Mouse (Mus musculus) layer of hippocampus, adult 18-20 months (tissue): ENCODE data around the gene Itih5. TPM values are rescaled to one million over a fixed set of nuclear protein-coding genes. Genes with fewer than 3 reads are reported as not detected.

Source experiments
- DNase-seq, 2 experiments: peaks; one replicate each; pipeline ENCODE4 v3.0.0; 2022; ENCODE audit warnings: low spot score in 2 of 2
- long read RNA-seq: library from polyadenylated mRNA; stranded (forward); transcript quantifications from one replicate; pipeline ENCODE4 v2.0.0, GENCODE M21; 2021
- total RNA-seq, 2 experiments: library from RNA; stranded (reverse); gene quantifications; 2 replicates each; pipeline ENCODE4 v1.2.3; 2021

Gene Itih5
- total RNA-seq, result 10 to 100 TPM; 11.4 to 12.2 TPM
- long read RNA-seq, full-length matches to known transcripts, result 14 of 23 reads
- long read RNA-seq, partial matches to known transcripts, result 1 of 23 reads
- long read RNA-seq, other reads (novel, unspliced or antisense), result 8 of 23 reads

DNA sequence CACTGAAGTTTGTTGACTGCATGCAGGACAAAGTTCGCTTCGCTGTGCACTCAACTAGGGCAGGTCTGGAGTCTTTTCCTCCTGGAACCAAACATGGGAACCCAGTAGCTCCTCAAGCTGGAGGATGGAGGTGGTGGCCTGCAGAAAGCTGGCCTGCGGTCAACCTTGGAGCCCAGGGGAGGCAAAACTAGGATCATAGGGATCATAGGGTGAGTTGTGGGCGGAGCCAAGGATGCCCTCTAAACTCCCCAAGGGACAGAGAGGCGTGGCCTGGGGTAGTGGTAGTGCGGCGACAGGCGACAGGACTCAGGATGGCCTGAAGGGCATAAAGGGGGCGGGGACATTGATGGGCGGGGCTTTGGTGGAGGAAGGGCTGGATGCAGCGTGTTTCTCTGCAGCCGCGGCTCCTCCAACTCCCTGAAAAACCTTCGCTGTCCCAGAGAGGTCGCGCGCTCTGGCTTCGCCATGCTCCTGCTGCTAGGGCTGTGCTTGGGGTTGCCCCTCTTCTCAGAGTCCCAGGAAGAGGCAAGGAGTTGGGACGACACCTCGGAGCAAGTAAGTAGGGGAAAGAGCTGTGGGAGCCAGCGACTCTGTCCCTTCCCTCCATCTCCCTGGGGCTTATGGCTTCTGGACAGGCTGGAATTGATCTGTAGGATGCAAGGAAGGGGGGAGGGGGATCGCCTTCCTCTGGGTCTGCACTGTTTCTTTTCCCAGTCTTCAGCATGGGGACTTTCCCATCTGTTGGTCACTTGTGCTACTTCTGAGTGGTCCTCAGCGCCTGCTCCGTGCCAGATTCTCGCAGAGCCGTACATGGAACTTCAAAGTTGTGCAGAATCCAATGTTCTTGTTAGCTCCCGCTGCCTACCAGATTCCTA, at the start of gene Itih5:
Gene Itih5 (plus strand): TSS at position 371 of the 875 bp plus-strand sequence.
- no peak for DNase-seq

DNA sequence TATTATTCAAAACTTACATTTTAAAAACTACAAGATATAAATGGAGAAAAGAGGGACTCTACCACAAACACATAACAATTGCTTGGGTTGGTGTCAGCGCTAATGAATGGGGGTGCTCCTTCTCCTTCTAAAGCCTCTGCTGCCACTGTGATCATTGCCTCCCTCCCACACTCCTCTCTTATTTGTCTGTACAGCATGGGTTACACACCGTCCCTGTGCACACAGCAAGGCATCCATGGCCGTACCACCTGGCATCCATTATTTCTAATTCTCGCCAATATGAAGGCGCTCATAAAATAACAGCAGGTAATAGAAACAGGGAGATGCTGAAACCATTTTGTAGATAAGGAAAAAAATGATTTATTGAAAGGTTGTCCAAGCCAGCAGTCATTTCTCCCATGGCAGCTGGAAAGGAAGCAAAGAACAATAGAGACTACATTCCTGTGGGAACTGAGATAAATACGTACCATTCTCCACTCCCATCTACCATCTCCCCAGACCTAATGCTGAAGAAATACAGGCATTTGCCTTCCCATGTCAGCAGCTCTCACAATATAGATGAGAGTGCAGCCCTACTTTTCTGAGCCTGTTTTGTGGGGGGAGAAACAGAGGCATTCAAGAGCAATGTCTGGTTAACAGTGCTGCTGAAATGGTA, 44.7 kb upstream of the Itih5 start:
- no peak for DNase-seq

DNA sequence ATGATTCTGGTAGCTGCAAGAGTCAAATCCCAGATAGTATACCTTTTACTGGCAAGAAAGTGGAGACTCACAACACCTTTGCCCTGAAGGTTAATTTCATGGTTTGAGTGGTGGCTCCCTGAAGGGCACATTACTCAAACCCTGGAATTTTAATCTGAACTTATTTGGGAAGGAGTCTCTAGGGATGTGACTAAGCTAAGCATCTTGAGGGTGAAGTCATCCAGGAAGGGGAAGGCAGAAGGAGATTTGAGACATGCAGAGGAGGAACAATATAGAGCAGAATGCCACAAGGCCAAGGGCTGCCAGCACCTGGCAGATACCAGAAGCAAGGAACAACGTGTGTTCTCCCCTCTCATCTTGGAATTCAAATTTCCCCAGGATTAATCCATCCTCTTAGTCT, 34.6 kb upstream of the Itih5 start:
- DNase-seq, result no peak

DNA sequence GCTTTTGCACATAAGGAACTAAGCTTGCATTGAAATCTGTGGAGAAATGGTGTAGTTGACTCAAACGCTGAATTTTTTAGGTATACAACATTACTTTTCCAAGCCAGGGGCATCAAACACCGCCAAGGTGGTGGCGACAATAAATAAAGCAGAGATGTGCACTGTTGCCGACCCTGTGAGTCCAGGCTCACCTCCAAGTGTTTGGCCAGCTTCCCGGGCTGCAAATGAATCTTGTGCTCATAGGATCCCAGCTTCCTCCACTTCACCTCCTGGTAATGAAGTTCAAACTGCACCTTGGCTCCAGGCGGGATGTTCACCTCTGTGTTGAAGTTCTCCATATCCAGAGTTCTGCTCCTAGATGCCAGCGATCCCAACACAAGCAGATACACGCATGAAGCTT, 34.1 kb upstream of the Itih5 start:
- no peak for DNase-seq

DNA sequence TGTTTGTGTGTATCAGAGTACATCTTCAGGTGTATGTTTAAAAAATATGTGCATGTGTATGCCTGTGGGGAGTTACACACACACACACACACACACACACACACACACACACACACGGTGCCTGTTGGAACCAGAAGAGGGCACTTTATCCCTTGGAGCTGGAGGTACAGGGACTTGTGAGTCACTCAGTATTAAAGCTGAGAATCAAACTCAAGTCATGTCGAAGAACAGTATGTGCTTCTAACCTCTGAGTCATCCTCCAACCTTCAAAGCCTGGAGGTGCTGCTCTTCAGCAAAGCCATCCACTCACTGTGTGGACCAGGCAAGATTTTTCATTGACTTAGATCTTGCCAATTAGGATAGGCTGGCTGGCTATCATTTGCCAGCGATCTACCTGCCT, 31.5 kb upstream of the Itih5 start:
- DNase-seq, result no peak

DNA sequence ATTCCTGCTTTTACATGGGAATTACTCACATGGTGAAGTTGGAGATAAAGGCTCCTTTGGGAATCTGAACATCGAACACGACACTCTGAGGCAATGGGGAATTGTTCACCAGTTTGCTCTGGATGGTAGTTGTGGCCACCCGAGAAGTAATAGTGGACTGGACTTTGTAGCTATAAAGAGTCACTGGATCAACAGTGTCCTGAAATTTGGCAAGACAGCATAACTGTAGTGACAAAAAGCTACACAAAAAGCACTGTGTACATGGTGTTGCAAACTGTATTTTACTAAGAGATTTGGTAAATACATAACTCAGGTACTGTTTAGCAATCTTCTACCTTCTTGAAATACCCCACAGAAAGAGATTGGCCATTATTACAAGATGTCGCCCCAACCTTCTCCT, 27.2 kb upstream of the Itih5 start:
- DNase-seq, result no peak

DNA sequence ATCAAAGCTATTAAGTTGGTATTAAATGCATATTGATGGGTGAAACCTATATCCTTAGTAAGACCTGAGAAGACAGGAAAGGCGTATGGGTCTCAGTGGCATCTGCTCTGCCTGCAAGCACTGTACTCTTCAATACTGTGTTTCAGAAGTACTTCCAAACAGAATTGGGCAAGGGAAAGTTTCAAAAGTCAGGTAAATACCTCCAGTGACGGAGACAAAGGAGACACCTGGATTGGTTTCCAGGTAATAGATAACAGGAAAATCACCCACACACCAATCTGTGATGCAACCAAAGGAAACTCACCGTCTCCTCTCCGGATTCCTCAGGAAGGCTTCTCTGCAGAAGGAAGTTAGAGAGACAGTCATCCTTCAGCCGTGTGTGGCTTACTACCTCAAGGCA, 25.9 kb upstream of the Itih5 start:
- DNase-seq, result no peak

DNA sequence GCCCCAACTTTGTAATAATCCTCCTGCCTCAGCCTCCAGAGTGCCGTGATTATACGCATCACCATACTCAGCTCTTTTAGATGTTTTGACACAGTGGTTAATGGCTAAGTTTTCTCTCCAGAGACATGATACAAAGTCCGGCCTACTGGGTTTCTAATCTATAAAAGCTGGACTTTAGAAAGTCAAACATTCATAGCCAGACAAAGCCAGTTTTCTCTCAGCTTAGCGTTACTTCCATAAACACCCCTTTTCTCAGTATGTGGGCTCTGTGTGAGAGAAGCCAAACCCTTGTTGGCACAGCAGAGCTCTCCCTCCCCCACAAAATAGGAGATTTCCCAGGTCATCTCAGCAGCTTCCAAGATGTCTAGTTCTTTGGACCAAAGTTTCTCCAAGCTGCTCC, 24.8 kb upstream of the Itih5 start:
- DNase-seq, result no peak

DNA sequence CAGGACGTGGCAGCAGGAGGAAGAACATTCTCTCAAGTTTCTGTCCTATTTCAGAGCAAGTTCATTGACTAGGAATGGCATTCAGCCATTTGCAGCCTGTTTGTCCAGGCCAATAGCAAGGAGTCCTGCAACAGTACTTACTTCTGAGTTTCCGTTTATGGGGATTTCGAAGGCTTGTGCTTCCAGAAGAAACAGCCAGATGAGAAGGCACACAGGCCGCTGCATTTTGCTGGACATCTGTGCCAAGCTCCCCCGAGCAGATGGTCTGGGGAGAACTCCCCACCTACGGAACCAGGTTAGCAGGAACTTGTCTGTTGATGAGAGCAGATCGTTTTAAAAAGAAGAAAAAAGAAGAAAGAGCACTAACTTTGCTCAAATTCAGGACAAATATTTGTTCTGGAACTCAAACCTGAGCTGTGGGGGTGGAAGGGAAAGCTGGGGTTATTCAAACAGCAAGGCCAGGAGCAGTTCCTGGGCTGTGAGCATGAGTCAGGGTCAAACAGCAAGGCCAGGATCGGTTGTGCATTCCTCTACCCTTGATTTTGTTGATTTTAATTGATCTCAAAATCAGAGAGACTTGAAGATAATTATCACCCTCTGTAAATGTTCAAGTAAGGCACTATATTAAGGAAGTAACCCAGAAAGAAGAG, 22.9 kb upstream of the Itih5 start:
- peak in 1 of 2 experiments; percentile 9 for DNase-seq

DNA sequence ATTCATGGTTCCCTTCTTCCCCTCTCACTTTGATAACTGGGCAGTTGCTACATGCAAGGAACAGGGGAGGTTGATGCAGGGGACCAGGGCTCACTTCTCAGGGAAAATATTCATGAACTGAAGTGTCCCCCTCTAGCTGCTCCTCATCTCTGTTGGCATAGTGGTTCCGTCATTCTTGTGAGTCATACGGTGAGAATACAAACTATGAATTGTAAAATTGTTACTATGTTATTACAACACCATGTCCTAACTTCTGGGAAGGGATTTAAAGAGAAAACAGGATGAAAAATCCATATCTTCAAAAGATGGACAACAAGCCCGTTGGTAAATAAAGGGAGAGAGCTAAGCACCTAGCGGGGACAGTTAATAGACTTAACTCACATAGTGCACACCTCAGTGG, 22.1 kb upstream of the Itih5 start, which contains the start of gene Itih2:
Gene Itih2 (minus strand): TSS at position 101 of the 400 bp plus-strand sequence.
- no peak for DNase-seq

DNA sequence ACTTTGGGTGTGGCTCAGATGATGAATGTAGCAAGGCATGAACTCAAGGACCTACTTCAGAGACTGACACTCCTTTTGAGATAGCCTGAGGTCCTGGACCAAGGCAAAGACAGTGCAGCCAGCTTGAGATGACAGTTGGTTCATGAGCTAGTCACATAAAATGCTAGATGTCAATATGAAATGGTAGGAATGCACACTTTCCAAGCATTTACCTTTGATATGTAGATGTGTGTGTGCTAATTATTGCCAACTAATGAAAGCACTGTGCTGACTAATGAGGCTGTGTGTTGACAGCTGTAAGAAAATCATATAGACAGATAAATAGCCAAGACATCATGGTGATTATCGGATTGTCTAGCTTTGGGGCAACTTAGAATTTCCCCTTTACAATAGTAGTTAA, 21.2 kb upstream of the Itih5 start:
- DNase-seq, result no peak

DNA sequence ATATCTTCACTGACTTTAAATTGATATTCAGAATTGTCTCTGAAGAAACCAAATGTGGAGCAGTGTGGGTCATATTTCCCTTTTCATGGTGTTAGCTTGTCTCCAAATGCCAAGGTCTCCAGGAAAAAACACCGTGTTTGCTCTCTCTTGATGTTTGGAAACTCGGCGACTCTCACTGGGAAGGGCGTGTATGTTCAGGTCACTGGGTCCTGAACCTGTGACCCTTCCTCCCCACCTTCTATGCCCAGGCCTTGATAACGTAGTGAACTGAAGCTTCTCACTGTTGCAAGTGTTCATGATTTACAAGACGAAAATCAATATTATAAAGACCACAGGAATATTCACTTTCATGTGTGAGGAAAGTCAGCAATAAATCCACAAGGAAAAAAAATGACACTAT, 19.4 kb upstream of the Itih5 start:
- DNase-seq, result no peak

DNA sequence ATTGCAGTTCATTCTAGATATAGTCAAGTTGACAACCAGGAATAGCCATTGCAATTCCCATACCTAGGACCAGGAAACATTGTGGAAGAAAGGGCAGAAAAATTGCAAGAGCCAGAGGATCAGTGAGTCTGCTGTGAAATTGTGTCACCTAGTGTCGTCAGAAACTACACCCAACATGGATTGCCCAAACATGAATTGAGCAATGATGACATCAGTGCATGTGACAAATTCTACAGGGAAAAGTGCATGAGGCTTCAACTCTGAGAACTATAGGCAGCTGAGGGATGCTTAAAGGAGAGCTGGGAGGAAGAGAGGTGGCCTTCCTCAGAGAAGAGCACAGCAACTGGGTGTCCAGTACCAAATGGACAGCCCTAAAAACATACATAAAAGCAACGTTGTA, 16.1 kb upstream of the Itih5 start:
- DNase-seq, result no peak

DNA sequence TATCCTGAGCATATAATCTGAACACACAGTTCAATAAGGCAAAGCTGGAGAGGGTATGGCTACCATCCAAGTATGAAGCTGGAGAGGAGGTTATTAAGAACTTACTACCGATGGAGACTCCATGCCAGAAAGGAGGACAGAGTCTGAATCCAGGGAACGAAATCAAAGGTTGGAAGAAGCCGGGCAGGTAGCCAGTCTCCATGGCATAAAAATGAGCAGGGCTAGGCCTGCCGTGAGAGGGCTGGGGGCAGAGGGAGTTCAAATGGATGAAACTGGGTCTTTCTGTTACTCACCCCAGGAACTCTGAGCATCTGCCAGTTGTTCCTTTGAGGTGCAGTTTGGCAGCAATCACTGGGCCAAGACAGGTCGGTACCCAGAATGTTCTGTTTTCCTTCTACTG, 12.9 kb upstream of the Itih5 start:
- DNase-seq, result no peak

DNA sequence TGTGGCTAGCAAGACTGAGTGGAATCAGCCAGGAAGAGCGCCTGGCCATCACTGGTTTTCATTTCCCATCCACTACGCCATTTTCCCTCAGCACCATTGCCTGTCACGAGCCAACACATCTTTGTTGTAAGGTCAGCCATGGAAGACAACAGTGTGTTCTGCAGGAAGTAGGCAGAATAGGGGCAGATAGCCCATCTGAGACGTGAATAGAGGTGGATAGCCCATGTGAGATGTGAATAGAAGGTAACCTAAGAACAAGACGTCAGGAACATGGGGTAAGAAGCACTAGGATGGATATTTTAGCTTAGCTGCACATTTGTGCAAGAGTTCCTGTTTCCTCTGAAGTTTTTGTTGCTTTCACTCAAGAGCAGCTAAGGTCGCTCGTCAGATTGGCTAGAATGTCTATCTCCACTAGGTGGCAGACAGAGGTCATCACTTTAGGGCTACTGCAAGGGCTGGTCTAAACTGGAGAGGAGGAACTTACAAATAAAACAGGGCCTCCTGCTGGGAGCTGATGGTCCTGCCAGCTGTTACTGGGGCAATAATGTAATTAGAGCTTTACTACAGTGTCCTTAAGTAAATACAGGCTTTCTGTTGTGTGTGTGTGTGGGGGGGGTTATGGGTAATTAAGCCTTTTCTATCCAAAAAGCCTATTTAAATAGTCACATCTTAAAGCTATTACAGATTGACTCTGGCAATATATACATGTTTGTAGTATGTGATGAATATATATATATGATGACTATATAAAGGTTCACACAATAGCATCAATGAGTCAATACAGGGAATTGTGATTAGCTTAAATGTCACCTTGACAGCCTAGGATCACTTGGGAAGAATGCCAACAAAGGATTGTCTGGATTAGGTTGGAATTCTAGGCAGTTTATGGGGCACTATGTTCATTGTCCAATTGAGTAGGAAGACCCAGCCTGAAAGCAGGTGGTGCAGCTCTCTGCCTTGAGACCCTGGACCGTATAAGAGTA, 10.6 kb upstream of the Itih5 start:
- peak; percentile 23 to 82 for DNase-seq

DNA sequence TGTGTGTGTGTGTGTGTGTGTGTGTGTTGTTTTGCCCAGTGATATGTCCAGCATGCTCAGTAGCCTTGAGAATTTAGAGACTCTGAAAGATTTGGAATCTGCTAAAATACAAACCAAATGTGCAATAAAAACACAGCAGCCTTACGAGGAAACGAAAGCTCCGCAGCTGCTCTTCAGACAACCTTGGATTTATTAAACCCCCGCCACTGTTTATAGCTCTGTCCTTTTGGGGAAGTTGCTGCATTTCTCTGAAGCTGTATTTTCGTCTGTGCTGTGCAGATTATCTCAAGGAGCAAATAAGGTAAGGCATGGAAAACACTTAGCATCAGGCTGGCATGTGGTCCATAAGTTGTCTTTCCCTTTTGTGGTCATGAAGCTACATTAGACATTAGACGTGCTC, 7.9 kb upstream of the Itih5 start:
- no peak for DNase-seq

DNA sequence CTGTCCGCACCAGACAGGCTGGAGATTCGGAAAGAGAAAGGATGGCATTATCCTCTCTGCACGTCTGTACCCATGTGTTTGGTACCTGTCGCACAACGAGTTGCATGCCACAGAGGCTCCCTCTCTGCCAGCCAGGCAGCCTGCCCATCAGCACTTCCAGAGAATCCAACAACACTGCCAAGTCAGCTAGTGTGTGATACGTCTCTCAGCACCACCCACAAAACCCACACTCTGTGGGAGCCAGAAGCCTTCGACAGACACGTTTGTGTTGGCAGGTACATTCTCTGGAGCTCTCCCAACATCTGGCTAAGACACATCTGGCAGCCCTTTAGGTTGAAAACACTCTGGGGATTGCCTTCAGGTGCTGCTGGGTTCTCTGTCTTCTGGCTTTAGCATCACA, 6.2 kb upstream of the Itih5 start:
- peak; percentile 9 to 40 for DNase-seq

DNA sequence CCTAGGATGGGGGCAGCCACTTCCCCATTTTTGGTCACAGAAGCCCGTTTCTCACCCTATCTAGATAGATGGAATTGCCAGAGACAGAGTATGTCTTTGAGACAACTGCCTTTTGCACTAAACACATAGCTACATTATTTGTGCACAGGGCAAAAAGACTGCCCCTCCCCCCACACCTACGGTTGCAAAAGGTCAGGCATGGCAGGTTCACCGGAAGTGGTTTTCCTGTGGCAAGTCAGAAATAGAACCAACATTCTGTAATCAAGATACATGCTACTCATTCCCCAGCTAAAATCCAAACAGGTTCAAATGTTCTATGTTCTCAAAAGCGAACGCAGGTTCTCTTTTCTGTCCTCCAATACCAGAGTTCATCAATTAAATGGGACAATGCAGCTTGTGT, 781 bp upstream of the Itih5 start:
- DNase-seq, result no peak

DNA sequence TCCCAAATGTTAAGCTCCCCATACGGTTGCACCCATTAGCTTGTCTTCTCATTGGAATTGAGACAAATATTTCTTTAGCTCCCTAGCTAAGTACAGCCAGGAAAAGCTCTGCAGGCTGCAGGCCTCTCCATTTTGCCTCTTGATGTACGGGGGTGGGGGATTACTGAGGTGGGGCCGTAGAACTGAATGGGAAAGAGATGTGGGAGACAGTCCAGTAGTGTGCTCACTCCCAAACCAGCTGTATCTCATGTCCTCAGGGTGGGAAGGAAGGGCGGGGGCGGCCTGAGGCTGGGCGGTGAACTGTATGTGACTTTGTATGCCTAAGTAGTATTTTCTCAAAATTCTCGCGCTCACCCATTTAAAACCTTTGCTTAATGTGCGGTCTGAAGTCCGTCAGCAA, 3.8 kb downstream of the Itih5 start:
- no peak for DNase-seq

DNA sequence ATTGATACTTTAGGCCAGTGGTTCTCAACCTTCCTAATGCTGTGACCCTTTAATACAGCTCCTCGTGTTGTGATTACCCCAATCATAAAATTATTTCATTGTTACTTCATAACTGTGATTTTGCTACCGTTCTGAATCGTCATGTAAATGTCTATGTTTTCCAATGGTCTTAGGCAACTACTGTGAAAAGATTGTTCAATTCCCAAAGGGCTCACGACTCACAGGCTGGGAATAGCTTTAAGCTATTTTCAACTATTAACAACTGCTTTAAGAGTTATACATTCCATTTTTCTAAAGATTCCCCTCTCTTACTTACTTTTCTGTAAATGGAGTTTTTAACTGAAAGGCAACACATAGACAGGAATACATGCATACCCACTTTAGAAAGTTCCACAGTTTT, 8.6 kb downstream of the Itih5 start:
- no peak for DNase-seq

DNA sequence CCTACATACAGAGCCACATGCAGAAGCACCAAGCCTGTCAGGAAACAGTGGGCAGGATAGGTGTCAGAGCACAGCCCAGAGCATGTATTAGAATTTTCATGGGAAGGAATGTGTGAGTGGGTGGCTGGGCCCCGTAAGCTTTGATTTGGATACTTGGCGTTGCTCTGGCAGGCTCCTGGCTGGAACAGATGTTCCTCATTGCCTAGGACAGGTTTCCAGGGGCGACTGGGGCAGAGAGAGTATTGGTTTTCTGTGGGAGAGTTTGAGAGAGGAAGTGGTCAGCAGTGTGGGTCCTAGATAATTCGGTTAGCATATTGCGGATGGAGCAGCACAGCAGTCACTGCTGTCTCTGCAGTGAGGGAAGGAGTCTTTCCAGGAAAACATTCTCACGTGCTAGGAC, 13.3 kb downstream of the Itih5 start:
- DNase-seq, result no peak
